Mouse (Mus musculus) liver, embryonic 14.5 days (tissue): Measurements from ENCODE around the gene Hmcn1.

Experiments
- CTCF ChIP-seq: IDR thresholded peaks from 2 replicates; pipeline ENCODE4 v1.5.1; 2016; ENCODE audit warnings: antibody characterized with exemption, low read depth, control low read depth
- EP300 ChIP-seq: IDR thresholded peaks from 2 replicates; pipeline ENCODE4 v1.6.1; 2016; ENCODE audit warnings: antibody characterized with exemption, low read depth

DNA sequence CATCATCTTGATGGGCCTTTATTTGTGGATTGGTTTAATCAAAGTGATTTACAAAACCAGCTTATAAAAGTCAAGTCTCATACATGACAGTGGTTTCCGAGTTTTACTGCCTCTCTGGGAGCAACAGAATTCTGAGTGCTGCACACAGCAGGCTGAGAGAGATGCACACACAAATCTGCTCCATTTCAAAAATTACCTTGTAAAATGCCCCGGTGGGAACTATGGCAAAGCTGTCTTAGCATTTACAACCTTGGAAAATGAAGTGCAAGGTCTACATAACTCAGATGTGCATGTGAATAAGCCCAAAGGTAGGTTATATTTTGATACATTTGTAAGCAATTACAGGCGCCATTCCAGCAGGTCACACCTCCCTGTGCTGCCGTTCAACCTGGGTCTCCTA, 245.5 kb downstream of the Hmcn1 start:
- TF ChIP-seq CTCF: no peak
- no peak for TF ChIP-seq EP300
